Mouse (Mus musculus): ENCODE measurements around the gene Lsm14a.

GRCm38 (mm10) chr7:34305454-34305853 lies 87.7 kb downstream of the Lsm14a start:
- TF ChIP-seq EP300 (IDR thresholded peaks at IDR 0.05; ENCODE audit: low read depth) (no peak), CTCF (IDR thresholded peaks at IDR 0.05; ENCODE audit: low read depth) (no peak)

Data from liver, postnatal 0 days (tissue).